21 mouse cellular contexts compared by ENCODE assay signal in the genomic region with DNA sequence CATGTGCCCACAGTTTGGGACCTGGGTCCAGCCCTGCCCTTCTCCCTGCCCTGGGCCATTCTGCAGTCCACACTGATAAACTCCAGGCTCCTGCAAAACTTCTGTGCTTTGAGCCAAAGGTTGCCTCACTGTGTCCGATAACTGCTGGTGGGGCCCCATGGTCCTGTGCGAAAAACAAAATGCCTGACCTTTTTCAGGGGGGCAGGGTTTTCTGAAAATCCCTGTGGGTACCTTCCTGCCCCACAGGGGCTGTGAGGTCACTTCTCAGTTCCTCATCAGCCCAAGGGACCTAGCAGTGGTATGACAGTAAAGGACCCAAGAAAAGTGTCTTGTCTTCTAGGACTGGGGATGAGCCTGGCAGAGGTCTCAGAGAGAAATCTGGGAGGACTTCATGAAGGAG. TPM values are rescaled to one million over a fixed set of nuclear protein-coding genes. Genes with fewer than 3 reads are reported as not detected.
A peak's percentile ranks its signal among the peaks of the same experiment; 100 is the strongest.
DNase-seq lines count a peak whose midpoint lies in the region; ATAC-seq and TF ChIP-seq lines count a peak whose summit lies in the region.
"Had no signal": no experiment of that assay in that cellular context is flagged by ENCODE, and none has a peak within 500 bp of the region (broad histone marks: within the 10 kb centered on the region; RNA-seq: fewer than 3 reads in every experiment).

No protein-coding gene starts in this region.

- peak; percentile 74 for ATAC-seq in monocyte, adult 5-6 weeks (replicated peaks; ENCODE audit: insufficient number of reproducible peaks, low FRiP score, low TSS enrichment, poor library complexity, severe bottlenecking)
- ATAC-seq: activated CD4-positive, CD25-positive, alpha-beta regulatory T cell, adult 4 months; forebrain, embryonic 14.5 days; Patski had no signal

- no peak overlapping the region for H3K27ac ChIP-seq in gastrocnemius, adult 2 months
- H3K27ac ChIP-seq: embryonic facial prominence, embryonic 15.5 days; forebrain, embryonic 10.5 days; heart, embryonic 15.5 days; hindbrain, embryonic 14.5 days had no signal

- H3K4me3 ChIP-seq in gastrocnemius, adult 2 months: no peak overlapping the region
- H3K4me3 ChIP-seq: embryonic facial prominence, embryonic 15.5 days; erythroblast, embryonic 14.5 days; forebrain, embryonic 10.5 days; heart, embryonic 15.5 days had no signal

- peak; percentile 9 for DNase-seq in gastrocnemius, adult 2 months
- no peak for DNase-seq in gastrocnemius, adult 18-20 months (ENCODE audit: low spot score)
- DNase-seq in spleen, postnatal 36 days (ENCODE audit: low spot score in 2 of 2): peak; percentile 62 to 66
- DNase-seq in spleen, adult 12 weeks (ENCODE audit: low spot score): no peak
- no peak for DNase-seq in embryo, embryonic 11 days
- no peak for DNase-seq in frontal cortex, postnatal 25 days (ENCODE audit: low spot score in 2 of 2)
- DNase-seq: adrenal gland, adult 2 months; adrenal gland, postnatal 25 days; cerebellum, adult 2 months; cerebellum, postnatal 10 days; gastrocnemius, postnatal 14 days; heart, postnatal 14 days had no signal

- intact Hi-C loops in gastrocnemius, adult 2 months (cut with DNase I): loop anchor here (5.0 kb wide), 1 partner anchor 39 kb away; no protein-coding TSS in a partner anchor

- TF ChIP-seq CTCF in gastrocnemius, adult 2 months (IDR thresholded peaks at IDR 0.05): no peak

RNA-seq across cellular contexts. Expression of a gene that starts 19.2 kb away (rescaled TPM):
- total RNA-seq in gastrocnemius, adult 2 months (2021): 1 to 10 TPM; 3.0 to 5.2 TPM
- 1 to 10 TPM; 3.4 to 5.1 TPM for total RNA-seq in gastrocnemius, adult 18-20 months (2021)
- total RNA-seq in monocyte, adult 5-6 weeks (2017): 118 to 236 TPM (median 124 TPM) in 3 replicates

RNA-seq across cellular contexts. Expression of a gene that starts 59.5 kb away (rescaled TPM):
- total RNA-seq in gastrocnemius, adult 2 months (2021): 1 to 10 TPM; 2.2 to 3.1 TPM
- 1 to 10 TPM; 2.0 to 2.7 TPM for total RNA-seq in gastrocnemius, adult 18-20 months (2021)
- total RNA-seq in monocyte, adult 5-6 weeks (2017): 1.6 to 13.4 TPM (median 3.3 TPM) in 3 replicates

Comparison
In these comparisons a context has a peak if more than half of its experiments do, and no peak if none do; other contexts are left out.
1. DNase-seq: peak in gastrocnemius, adult 2 months (single experiment) and spleen, postnatal 36 days (2 of 2); none in gastrocnemius, adult 18-20 months (single experiment), spleen, adult 12 weeks (single experiment), embryo, embryonic 11 days (single experiment) and frontal cortex, postnatal 25 days (0 of 2).
2. RNA of a gene that starts 19.2 kb away (total RNA-seq): 118 to 236 TPM in monocyte, adult 5-6 weeks; 3.0 to 5.2 TPM in gastrocnemius, adult 2 months and 3.4 to 5.1 TPM in gastrocnemius, adult 18-20 months; every median in the first group is over 10 times any median in the second.